Mouse (Mus musculus) forebrain, embryonic 11.5 days (tissue): ENCODE measurements around the gene Sec11a. TPM values are rescaled to one million over a fixed set of nuclear protein-coding genes. Genes with fewer than 3 reads are reported as not detected.

Experiments
- ATAC-seq: fragments of 200-750 bp; cut with Nextera tagmentation; replicated peaks from 2 replicates; pipeline ENCODE4 v1.8.0; 2017; ENCODE audit warnings: moderate TSS enrichment; ENCODE audit not compliant: low FRiP score
- DNase-seq: peaks from one replicate; pipeline ENCODE4 v3.0.0-alpha.2; 2017; ENCODE audit warnings: low spot score
- H3K27ac ChIP-seq: fragments of 300-500 bp; sonication (generic); 2 replicates; pipeline ENCODE4 v1.5.1; 2014; ENCODE audit warnings: low read depth, low read length
- H3K27me3 ChIP-seq: fragments of 300-500 bp; sonication (generic); 2 replicates; pipeline ENCODE4 v1.6.1; 2014; ENCODE audit warnings: mild to moderate bottlenecking, low read length, mixed read lengths; ENCODE audit not compliant: control insufficient read depth, insufficient read depth
- H3K36me3 ChIP-seq: fragments of 300-500 bp; sonication (generic); 2 replicates; pipeline ENCODE4 v1.6.1; 2014; ENCODE audit warnings: mild to moderate bottlenecking, low read length, moderate library complexity, mixed read lengths; ENCODE audit not compliant: control insufficient read depth, insufficient read depth
- H3K4me1 ChIP-seq: fragments of 300-500 bp; sonication (generic); replicated peaks from 2 replicates; pipeline ENCODE4 v1.6.1; 2014; ENCODE audit warnings: low read length, mixed read lengths; ENCODE audit not compliant: control insufficient read depth, insufficient read depth
- H3K4me2 ChIP-seq: fragments of 300-500 bp; sonication (generic); 2 replicates; pipeline ENCODE4 v1.6.1; 2014; ENCODE audit warnings: low read depth, mild to moderate bottlenecking, low read length, moderate library complexity, mixed read lengths; ENCODE audit not compliant: severe bottlenecking
- H3K4me3 ChIP-seq: fragments of 300-500 bp; sonication (generic); 2 replicates; pipeline ENCODE4 v1.5.1; 2014; ENCODE audit warnings: low read depth, low read length
- H3K9ac ChIP-seq: fragments of 300-500 bp; sonication (generic); 2 replicates; pipeline ENCODE4 v1.6.1; 2014; ENCODE audit warnings: low read length
- H3K9me3 ChIP-seq: fragments of 300-500 bp; sonication (generic); 2 replicates; pipeline ENCODE4 v1.6.1; 2016; ENCODE audit warnings: low read length, mixed read lengths; ENCODE audit not compliant: control insufficient read depth
- whole genome bisulfite sequencing: fragments of 180-500 bp; shearing (Covaris S2); extraction: QIAGEN DNeasy Blood & Tissue Kit; methylation state at CpG from one replicate; pipeline ENCODE4 v1.1.7; 2014; 5-methylcytosine and 5-hydroxymethylcytosine counted together
- polyA plus RNA-seq: library from polyadenylated mRNA; unstranded; fragments of >200 nt; fragmentation: Nextera tagmentation; extraction: Ambion mirVana; gene quantifications from 2 replicates; pipeline ENCODE4 v1.2.1, GENCODE M21; 2014

Gene Sec11a
- polyA plus RNA-seq, 1 experiment from 2014 or later: 201 TPM

- Histone ChIP-seq H3K4me3 (no peak overlapping the region), H3K4me1 (0 out of 2 replicates have a peak, but pooled peaks cover 6% of the 10 kb centered on the region), H3K36me3 (no peaks in the 10 kb centered on the region; the same call in 1 of the 2 replicates), H3K9ac (no peak overlapping the region), H3K9me3 (no peaks in the 10 kb centered on the region), H3K27ac (no peak overlapping the region), H3K27me3 (no peaks in the 10 kb centered on the region), H3K4me2 (no peak overlapping the region)
- DNase-seq (no peak), ATAC-seq (no peak)
- 22% methylated on average over 1 of the region's 1 CpGs for whole genome bisulfite sequencing
These were observed 61.9 kb downstream of the Sec11a start for GRCm38 (mm10) chr7:80885666-80886065.

- no peaks in the 10 kb centered on the region for H3K27me3 ChIP-seq
- ATAC-seq: peak; percentile 55
- H3K4me1 ChIP-seq: no peaks in the 10 kb centered on the region
- no peak overlapping the region for H3K9ac ChIP-seq
- H3K4me3 ChIP-seq: no peak overlapping the region
- no peaks in the 10 kb centered on the region for H3K36me3 ChIP-seq
- H3K4me2 ChIP-seq: 0 out of 2 replicates have a peak overlapping the region, but pooled peaks have one; percentile 15
- no peaks in the 10 kb centered on the region for H3K9me3 ChIP-seq
- WGBS: 30% methylated on average over 14 of the region's 14 CpGs
- no peak for DNase-seq
- no peak overlapping the region for H3K27ac ChIP-seq
These were observed 64.6 kb downstream of the Sec11a start for GRCm38 (mm10) chr7:80882830-80883505.

DNA sequence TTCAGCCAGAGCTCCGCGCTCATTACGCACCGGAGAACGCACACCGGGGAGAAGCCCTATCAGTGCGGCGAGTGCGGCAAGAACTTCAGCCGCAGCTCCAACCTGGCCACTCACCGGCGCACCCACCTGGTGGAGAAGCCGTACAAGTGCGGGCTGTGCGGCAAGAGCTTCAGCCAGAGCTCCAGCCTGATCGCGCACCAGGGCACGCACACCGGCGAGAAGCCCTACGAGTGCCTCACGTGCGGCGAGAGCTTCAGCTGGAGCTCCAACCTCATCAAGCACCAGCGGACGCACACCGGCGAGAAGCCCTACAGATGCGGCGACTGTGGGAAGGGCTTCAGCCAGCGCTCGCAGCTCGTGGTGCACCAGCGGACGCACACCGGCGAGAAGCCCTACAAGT is 71.9 kb downstream of the Sec11a start:
- ATAC-seq: no peak
- no peak overlapping the region for H3K4me3 ChIP-seq
- H3K9me3 ChIP-seq: no peaks in the 10 kb centered on the region
- no peak overlapping the region for H3K4me2 ChIP-seq
- H3K27me3 ChIP-seq: peaks cover 21% of the 10 kb centered on the region
- no peak overlapping the region for H3K9ac ChIP-seq
- H3K36me3 ChIP-seq: peaks cover 9% of the 10 kb centered on the region
- no peak overlapping the region for H3K27ac ChIP-seq
- no peak for DNase-seq
- H3K4me1 ChIP-seq: 0 out of 2 replicates have a peak, but pooled peaks cover 2% of the 10 kb centered on the region
- 18% methylated on average over 37 of the region's 37 CpGs for WGBS

DNA sequence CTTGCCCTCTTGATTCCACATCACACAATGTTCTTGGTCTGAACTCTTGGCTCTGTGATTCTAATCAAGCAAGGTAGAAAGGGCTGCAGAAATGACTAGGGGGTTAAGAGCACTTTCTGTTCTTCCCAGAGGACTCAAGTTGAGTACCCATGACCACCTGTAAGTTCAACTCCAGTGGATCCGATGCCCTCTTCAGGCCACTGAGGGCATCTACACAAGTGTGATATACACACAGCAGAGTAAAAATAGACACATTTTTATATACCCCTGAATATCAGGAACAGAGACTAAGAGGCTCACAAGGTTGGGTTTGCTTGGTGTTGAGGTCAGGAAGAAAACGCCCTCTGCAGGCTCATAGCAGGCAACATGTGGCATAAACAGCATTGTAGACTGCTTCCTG is 73.9 kb downstream of the Sec11a start:
- Histone ChIP-seq H3K9me3 (no peaks in the 10 kb centered on the region), H3K4me2 (no peak overlapping the region), H3K27me3 (peaks cover 21% of the 10 kb centered on the region), H3K27ac (no peak overlapping the region), H3K4me3 (no peak overlapping the region), H3K4me1 (0 out of 2 replicates have a peak, but pooled peaks cover 2% of the 10 kb centered on the region), H3K9ac (no peak overlapping the region), H3K36me3 (peaks cover 9% of the 10 kb centered on the region)
- DNase-seq (no peak), ATAC-seq (no peak)
- 97% methylated on average over 2 of the region's 2 CpGs for WGBS

DNA sequence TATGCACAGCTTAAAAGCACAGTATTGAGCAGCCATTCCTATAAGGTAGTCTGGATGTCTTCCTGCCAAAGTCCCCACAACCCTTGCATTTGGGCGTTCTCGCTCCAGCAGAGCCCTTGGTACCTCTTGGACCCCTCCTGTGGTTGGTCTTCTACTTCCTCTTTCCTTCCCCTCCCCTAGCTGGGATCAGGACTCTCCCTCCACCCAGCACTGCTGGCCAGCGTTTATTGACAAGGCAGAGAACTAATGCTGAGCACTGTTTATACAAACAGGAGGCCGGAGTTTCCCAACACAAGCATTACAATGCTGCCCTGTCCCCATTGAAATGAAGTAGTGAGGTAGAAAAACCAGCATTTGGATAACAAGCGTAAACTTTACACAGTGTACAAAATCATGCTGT is 74.5 kb downstream of the Sec11a start:
- peaks cover 21% of the 10 kb centered on the region for H3K27me3 ChIP-seq
- H3K9me3 ChIP-seq: no peaks in the 10 kb centered on the region
- H3K4me3 ChIP-seq: no peak overlapping the region
- ATAC-seq (no peak), DNase-seq (no peak)
- peaks cover 9% of the 10 kb centered on the region for H3K36me3 ChIP-seq
- 90% methylated on average over 5 of the region's 5 CpGs for WGBS
- 0 out of 2 replicates have a peak, but pooled peaks cover 2% of the 10 kb centered on the region for H3K4me1 ChIP-seq
- H3K9ac ChIP-seq: no peak overlapping the region
- H3K27ac ChIP-seq: no peak overlapping the region
- H3K4me2 ChIP-seq: no peak overlapping the region

DNA sequence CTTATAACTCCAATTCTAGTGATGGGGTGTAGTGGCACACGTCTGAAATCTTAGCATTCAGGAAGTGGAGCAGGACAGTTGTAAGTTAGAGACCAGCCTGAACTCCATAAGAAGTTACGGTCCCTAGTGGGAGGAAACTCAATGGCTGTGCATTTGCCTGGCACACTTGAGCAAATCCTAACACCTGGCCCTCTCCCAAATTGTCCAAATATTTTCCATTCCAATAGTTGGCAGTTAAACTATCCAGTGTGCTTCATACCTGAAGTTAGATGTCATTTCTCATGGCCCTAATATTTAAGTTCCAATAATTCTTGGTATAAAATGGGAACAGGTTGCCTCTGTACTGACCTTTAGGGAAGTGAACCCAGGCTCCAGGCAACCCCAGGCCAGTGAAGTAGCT is 78.9 kb downstream of the Sec11a start:
- DNase-seq (no peak), ATAC-seq (no peak)
- no peak overlapping the region for H3K4me2 ChIP-seq
- no peak overlapping the region for H3K4me3 ChIP-seq
- H3K9ac ChIP-seq: no peak overlapping the region
- WGBS: 90% methylated on average over 2 of the region's 2 CpGs
- H3K9me3 ChIP-seq: no peaks in the 10 kb centered on the region
- H3K27me3 ChIP-seq: no peaks in the 10 kb centered on the region
- H3K4me1 ChIP-seq: no peaks in the 10 kb centered on the region
- H3K27ac ChIP-seq: no peak overlapping the region
- peaks cover 12% of the 10 kb centered on the region; the same call in 1 of the 2 replicates for H3K36me3 ChIP-seq

DNA sequence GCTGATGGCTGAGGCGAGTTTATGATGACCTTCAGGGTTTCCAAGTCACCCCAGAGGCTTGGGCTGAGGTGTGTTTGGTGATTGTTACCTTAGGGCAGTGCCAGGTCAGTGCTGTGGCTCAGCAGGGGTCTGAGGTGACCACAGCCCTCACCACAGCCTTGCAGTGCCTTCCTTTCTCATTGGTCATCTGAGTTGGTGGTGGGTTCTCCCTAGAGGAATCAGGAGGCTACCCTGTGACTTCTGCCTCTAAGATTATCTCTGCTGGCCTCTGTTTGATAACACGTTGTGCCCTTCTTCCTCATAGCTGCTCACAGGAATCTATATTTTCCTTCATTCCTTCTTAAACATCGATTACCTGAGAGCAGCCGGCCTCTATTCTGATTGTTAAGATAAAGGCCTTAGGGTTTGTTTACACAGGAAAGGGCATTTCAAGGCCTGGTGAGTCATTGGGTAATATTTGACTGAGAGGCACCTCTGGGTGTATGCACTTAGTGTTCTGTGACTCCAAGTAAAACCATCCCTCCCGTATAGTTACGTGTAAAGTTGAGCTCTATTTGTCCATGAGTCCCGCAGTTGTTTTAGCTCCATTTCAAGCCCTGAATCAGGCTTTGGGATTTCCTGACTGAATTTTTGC is 80.9 kb downstream of the Sec11a start:
- Histone ChIP-seq H3K36me3 (peaks cover 8% of the 10 kb centered on the region; the same call in 1 of the 2 replicates), H3K4me3 (no peak overlapping the region), H3K4me1 (peaks cover 3% of the 10 kb centered on the region; the same call in 1 of the 2 replicates), H3K4me2 (no peak overlapping the region), H3K9me3 (no peaks in the 10 kb centered on the region), H3K27me3 (no peaks in the 10 kb centered on the region), H3K27ac (no peak overlapping the region), H3K9ac (no peak overlapping the region)
- ATAC-seq (no peak), DNase-seq (no peak)
- 90% methylated on average over 7 of the region's 7 CpGs for WGBS

DNA sequence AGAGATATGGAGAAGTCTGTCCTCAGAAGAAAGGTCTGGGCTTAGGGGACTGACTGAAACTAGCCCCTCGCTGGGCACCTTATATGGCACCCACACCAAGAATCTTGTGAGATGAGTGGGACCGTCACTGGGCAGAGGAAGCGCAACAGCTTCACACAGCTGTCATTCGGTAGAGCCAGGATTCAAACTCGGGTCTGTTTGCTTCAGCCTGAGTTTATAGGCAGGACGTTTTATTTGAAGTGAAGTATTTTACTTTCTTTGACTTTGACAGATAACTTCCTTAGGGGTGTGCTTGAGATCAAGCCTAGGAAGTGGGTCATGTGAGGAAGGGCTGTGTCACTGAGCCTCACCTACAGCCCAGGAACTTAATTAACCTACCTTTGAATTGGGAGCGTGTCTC is 82.1 kb downstream of the Sec11a start:
- Histone ChIP-seq H3K4me3 (no peak overlapping the region), H3K36me3 (peaks cover 8% of the 10 kb centered on the region; the same call in 1 of the 2 replicates), H3K4me1 (peaks cover 3% of the 10 kb centered on the region; the same call in 1 of the 2 replicates), H3K27me3 (no peaks in the 10 kb centered on the region), H3K27ac (no peak overlapping the region), H3K4me2 (no peak overlapping the region), H3K9ac (no peak overlapping the region), H3K9me3 (no peaks in the 10 kb centered on the region)
- ATAC-seq (no peak), DNase-seq (no peak)
- WGBS: 96% methylated on average over 7 of the region's 7 CpGs
